Mouse (Mus musculus) leukemia stem cell, adult 10-12 weeks (primary cell): ENCODE results near the gene Ddx19b. TPM values are rescaled to one million over a fixed set of nuclear protein-coding genes. Genes with fewer than 3 reads are reported as not detected.

Experiments
- polyA plus RNA-seq: library from polyadenylated mRNA; stranded (reverse); fragments of >175 nt; gene quantifications from 2 replicates; pipeline ENCODE4 v1.2.3, GENCODE M21; 2012; ENCODE audit warnings: low replicate concordance

Gene Ddx19b
- 1.7 and 3.6 TPM in 2 replicates for polyA plus RNA-seq

GRCm38 (mm10) chr8:111031572-111031971, at the start of gene Ddx19b:
Gene Ddx19b (minus strand): TSS chr8:111031751.

DNA sequence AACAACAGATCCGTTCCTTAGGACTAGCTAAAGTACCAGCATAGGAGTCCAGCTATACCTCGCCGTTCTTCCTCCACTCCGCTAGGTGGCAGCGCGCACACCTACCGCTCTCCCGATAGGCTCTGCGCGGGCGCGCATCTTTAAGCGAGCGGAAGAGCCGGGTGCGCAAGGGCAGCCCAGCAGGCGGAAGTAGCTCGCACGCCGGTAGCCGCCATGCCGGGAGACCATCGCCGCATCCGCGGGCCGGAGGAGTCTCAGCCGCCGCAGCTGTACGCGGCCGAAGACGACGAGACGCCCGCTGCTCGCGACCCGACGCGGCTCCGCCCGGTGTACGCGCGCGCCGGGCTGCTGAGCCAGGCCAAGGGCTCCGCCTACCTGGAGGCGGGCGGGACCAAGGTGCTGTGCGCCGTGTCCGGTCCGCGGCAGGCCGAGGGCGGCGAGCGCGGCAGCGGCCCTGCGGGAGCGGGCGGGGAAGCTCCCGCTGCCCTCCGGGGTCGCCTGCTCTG, 24.7 kb upstream of the Ddx19b start, which contains the start of gene Exosc6:
Gene Exosc6 (plus strand): TSS at position 182 of the 506 bp plus-strand sequence.

DNA sequence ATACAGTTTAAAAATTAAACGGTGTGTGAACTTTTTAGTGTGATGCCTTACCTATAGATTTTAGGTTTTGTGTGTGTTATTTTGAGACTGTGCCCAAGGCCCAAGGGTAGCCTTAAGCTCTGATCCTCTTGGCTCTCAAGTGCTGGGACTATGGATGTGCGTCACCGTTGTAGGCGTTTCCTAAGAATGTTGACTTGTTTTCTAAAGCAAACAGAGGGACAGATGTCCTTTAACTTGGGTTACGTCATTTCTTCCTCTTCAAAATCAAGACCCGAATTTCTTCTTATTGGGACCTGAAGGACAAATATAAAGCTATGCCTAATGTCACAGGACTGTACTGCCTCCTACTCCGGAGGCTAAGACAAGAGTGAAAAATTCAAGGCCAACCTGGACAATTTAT, 1.4 kb upstream of the Ddx19b start, which contains the start of gene Aars:
Gene Aars (plus strand): TSS at position 229 of the 400 bp plus-strand sequence.

DNA sequence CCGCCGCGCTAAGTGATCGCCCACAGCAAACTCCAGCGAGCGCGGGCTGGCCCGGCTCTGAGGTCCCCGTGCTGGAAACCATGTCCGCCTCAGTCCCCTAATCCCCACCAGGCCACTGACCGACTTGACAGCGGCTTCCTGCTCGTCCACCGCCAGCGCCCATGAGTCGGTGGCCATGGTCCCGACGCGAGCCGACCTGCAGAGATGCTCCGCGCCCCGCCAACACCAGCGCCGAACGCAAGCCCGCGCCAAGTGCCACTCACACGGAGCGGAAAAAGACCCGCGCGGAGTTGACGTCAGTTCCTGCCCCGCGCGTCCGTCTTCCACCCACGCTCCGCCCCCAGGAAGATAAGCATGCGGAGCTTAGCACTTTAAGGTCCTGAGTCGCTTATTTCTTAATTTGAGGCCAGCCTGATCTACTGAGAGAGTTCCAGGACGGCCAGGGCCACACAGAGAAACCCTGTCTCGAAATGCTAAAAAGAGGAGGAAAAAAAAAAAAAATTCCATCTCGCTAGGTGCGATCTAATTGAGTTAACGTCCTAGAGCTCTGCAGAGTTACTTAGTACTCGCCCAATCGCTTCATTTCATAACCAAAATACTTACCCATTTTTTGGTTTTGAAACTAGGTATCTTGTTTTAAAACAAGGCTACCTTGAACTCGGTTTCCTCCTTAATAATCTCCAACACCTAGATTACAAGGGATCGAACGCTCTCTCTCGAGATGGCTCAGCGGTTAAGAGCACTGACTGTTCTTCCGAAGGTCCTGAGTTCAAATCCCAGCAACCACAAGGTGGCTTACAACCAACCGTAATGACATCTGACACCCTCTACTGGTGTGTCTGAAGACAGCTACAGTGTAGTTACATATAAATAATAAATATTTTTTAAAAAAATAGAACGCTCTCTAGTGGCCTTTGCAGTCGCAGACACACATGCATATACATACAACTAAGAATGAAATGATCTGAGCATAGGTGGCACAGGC, 33.7 kb downstream of the Ddx19b start, which contains the start of gene Ddx19a:
Gene Ddx19a (minus strand): TSS at position 254 of the 985 bp plus-strand sequence.

Other genes starting within 250 kb of the Ddx19b start
- 2.8 TPM in 1 of 2 replicates, not detected in the other for gene Il34, start 225.8 kb downstream of the Ddx19b start, polyA plus RNA-seq
- 6.0 and 6.7 TPM in 2 replicates for gene Cog4, start 185.2 kb downstream of the Ddx19b start, polyA plus RNA-seq
- 4.0 and 18.3 TPM in 2 replicates for gene Sf3b3, start 185.0 kb downstream of the Ddx19b start, polyA plus RNA-seq
- 8.1 TPM in 2 replicates for gene Fuk, start 129.3 kb downstream of the Ddx19b start, polyA plus RNA-seq
- gene St3gal2, start 111.8 kb downstream of the Ddx19b start, polyA plus RNA-seq: 38.0 and 53.6 TPM in 2 replicates
- gene Ddx19a, start 34.0 kb downstream of the Ddx19b start, polyA plus RNA-seq: 13.3 and 27.0 TPM in 2 replicates
- 18.3 and 34.4 TPM in 2 replicates for gene Aars, start 1.4 kb upstream of the Ddx19b start, polyA plus RNA-seq
- 52.1 and 114 TPM in 2 replicates for gene Exosc6, start 24.6 kb upstream of the Ddx19b start, polyA plus RNA-seq
- not detected in 2 replicates for gene Clec18a, start 60.7 kb upstream of the Ddx19b start, polyA plus RNA-seq
- 4.6 and 9.3 TPM in 2 replicates for gene Pdpr, start 62.9 kb upstream of the Ddx19b start, polyA plus RNA-seq
- 16.2 and 22.4 TPM in 2 replicates for gene Glg1, start 227.5 kb upstream of the Ddx19b start, polyA plus RNA-seq